Mouse (Mus musculus) bone marrow, adult 2 months (tissue): ENCODE data around the gene N4bp2l2.

ENCODE experiments used
- CTCF ChIP-seq: fragments of 200-500 bp; IDR thresholded peaks from 2 replicates; pipeline ENCODE4 v1.5.1; 2011; ENCODE audit warnings: low read length, control low read depth; ENCODE audit not compliant: control insufficient read depth, insufficient read depth
- POLR2A ChIP-seq: fragments of 200-500 bp; IDR thresholded peaks from 2 replicates; pipeline ENCODE4 v1.6.1; 2011; ENCODE audit warnings: low read depth, mild to moderate bottlenecking, control low read depth, low read length, borderline replicate concordance; ENCODE audit not compliant: control insufficient read depth

GRCm38 (mm10) chr5:150664794-150665131 is 1.2 kb downstream of the N4bp2l2 start:
- TF ChIP-seq CTCF (no peak), POLR2A (no peak)
